Mouse (Mus musculus) liver, postnatal 0 days (tissue): ENCODE measurements around the gene Clk2. TPM values are rescaled to one million over a fixed set of nuclear protein-coding genes. Genes with fewer than 3 reads are reported as not detected.
A peak's percentile ranks its signal among the peaks of the same experiment; 100 is the strongest.

ENCODE experiments used
- ATAC-seq: fragments of 200-750 bp; cut with Nextera tagmentation; 2 replicates; pipeline ENCODE4 v1.8.0; 2017; ENCODE audit warnings: mild to moderate bottlenecking, moderate library complexity
- DNase-seq: peaks from one replicate; pipeline ENCODE4 v3.0.0-alpha.2; 2016
- H3K27ac ChIP-seq: fragments of 300-500 bp; sonication (generic); 2 replicates; pipeline ENCODE4 v1.5.1; 2014; ENCODE audit warnings: antibody characterized with exemption, moderate library complexity, mild to moderate bottlenecking, low read depth
- H3K27me3 ChIP-seq: fragments of 300-500 bp; sonication (generic); 2 replicates; pipeline ENCODE4 v1.6.1; 2014; ENCODE audit warnings: low read length, control low read depth, mixed read lengths; ENCODE audit not compliant: insufficient read depth
- H3K36me3 ChIP-seq: fragments of 300-500 bp; sonication (generic); replicated peaks from 2 replicates; pipeline ENCODE4 v1.6.1; 2014; ENCODE audit warnings: mild to moderate bottlenecking, control low read depth, low read length, moderate library complexity, mixed read lengths; ENCODE audit not compliant: insufficient read depth
- H3K4me1 ChIP-seq: fragments of 300-500 bp; sonication (generic); 2 replicates; pipeline ENCODE4 v1.6.1; 2014; ENCODE audit warnings: antibody characterized with exemption, mild to moderate bottlenecking, control low read depth; ENCODE audit not compliant: insufficient read depth
- H3K4me2 ChIP-seq: fragments of 300-500 bp; sonication (generic); 2 replicates; pipeline ENCODE4 v1.6.1; 2014; ENCODE audit warnings: low read depth, mild to moderate bottlenecking, low read length, moderate library complexity, mixed read lengths
- H3K4me3 ChIP-seq: fragments of 300-500 bp; sonication (generic); 2 replicates; pipeline ENCODE4 v1.5.1; 2014; ENCODE audit warnings: low read depth, low read length
- H3K9ac ChIP-seq: fragments of 300-500 bp; sonication (generic); replicated peaks from 2 replicates; pipeline ENCODE4 v1.6.1; 2014; ENCODE audit warnings: mild to moderate bottlenecking, moderate library complexity
- H3K9me3 ChIP-seq: fragments of 300-500 bp; sonication (generic); 2 replicates; pipeline ENCODE4 v1.6.1; 2016; ENCODE audit warnings: mild to moderate bottlenecking, control low read depth, low read length, mixed read lengths
- CTCF ChIP-seq: sonication (generic); IDR thresholded peaks from 2 replicates; pipeline ENCODE4 v1.5.1; 2016; ENCODE audit warnings: antibody characterized with exemption, low read depth
- EP300 ChIP-seq: IDR thresholded peaks from 2 replicates; pipeline ENCODE4 v1.6.1; 2016; ENCODE audit warnings: antibody characterized with exemption, low read depth, mild to moderate bottlenecking
- WGBS: fragments of 180-500 bp; shearing (Covaris S2); extraction: QIAGEN DNeasy Blood & Tissue Kit; methylation state at CpG from one replicate; pipeline ENCODE4 v1.1.7; 2014; ENCODE audit not compliant: insufficient replicate concordance; 5-methylcytosine and 5-hydroxymethylcytosine counted together
- polyA plus RNA-seq: library from polyadenylated mRNA; unstranded; fragments of >200 nt; fragmentation: Nextera tagmentation; extraction: Ambion mirVana; gene quantifications from 2 replicates; pipeline ENCODE4 v1.2.1, GENCODE M21; 2015

Clk2 gene
- polyA plus RNA-seq, 1 experiment from 2014 or later = 5.0 TPM

- TF ChIP-seq CTCF (no peak), EP300 (no peak)
- H3K9ac ChIP-seq = peak within 1 kb of the TSS; percentile 69
- H3K4me1 ChIP-seq = peaks cover 14% of the 10 kb centered on the region
- H3K27me3 ChIP-seq = no peaks in the 10 kb centered on the region
- H3K9me3 ChIP-seq = no peaks in the 10 kb centered on the region
- under 1% methylated on average over 43 of the region's 43 CpGs for WGBS
- peak within 1 kb of the TSS; percentile 96 for H3K4me2 ChIP-seq
- peak within 1 kb of the TSS; percentile 88 for H3K27ac ChIP-seq
- ATAC-seq (peak; percentile 94), DNase-seq (peak; percentile 94)
- H3K36me3 ChIP-seq = peaks cover 65% of the 10 kb centered on the region
- H3K4me3 ChIP-seq = peak within 1 kb of the TSS; percentile 69
Observed at GRCm38 (mm10) chr3:89177242-89178106, 12.9 kb downstream of the Clk2 start, which contains the start of gene Scamp3. Gene Scamp3, plus strand, starts transcription at chr3:89177473.

DNA sequence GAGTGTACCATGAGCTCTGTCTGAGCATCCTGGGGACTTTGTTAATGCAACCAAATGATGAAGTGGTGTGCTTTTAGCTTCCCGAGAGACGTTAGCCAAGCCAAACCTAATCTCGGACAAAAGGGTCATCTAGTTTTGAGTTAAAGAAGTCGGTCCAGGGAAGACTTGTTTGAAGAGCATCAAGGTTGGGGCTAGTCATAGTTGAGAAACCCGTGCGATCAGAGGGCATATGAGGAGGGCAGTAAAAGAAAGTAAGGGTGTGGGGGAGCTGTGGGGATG, 13.5 kb downstream of the Clk2 start:
- 4% methylated on average over 6 of the region's 6 CpGs for WGBS
- no peaks in the 10 kb centered on the region for H3K27me3 ChIP-seq
- DNase-seq = no peak
- H3K27ac ChIP-seq = peak overlapping the region; percentile 88
- H3K4me3 ChIP-seq = peak overlapping the region; percentile 69
- H3K9me3 ChIP-seq = no peaks in the 10 kb centered on the region
- H3K36me3 ChIP-seq = peaks cover 61% of the 10 kb centered on the region
- peak overlapping the region; percentile 96 for H3K4me2 ChIP-seq
- ATAC-seq = no peak
- peak overlapping the region; percentile 69 for H3K9ac ChIP-seq
- peaks cover 20% of the 10 kb centered on the region for H3K4me1 ChIP-seq
- TF ChIP-seq EP300 = no peak
- no peak for TF ChIP-seq CTCF

- H3K27me3 ChIP-seq = no peaks in the 10 kb centered on the region
- 81% methylated on average over 11 of the region's 11 CpGs for WGBS
- H3K4me3 ChIP-seq = no peak overlapping the region
- peaks cover 51% of the 10 kb centered on the region for H3K36me3 ChIP-seq
- DNase-seq = no peak
- peak overlapping the region; percentile 96; the same call in 1 of the 2 replicates for H3K4me2 ChIP-seq
- TF ChIP-seq EP300 (no peak), CTCF (no peak)
- no peaks in the 10 kb centered on the region for H3K9me3 ChIP-seq
- ATAC-seq = no peak
- no peak overlapping the region for H3K27ac ChIP-seq
- no peak overlapping the region for H3K9ac ChIP-seq
- H3K4me1 ChIP-seq = peaks cover 27% of the 10 kb centered on the region
Observed at GRCm38 (mm10) chr3:89179056-89179455, 14.5 kb downstream of the Clk2 start.

- Histone ChIP-seq H3K4me3 (no peak overlapping the region), H3K9ac (no peak overlapping the region), H3K36me3 (peaks cover 30% of the 10 kb centered on the region), H3K27me3 (no peaks in the 10 kb centered on the region), H3K4me1 (peaks cover 27% of the 10 kb centered on the region), H3K4me2 (0 out of 2 replicates have a peak overlapping the region, but pooled peaks have one; percentile 85), H3K9me3 (no peaks in the 10 kb centered on the region), H3K27ac (no peak overlapping the region)
- no peak for ATAC-seq
- DNase-seq = no peak
- whole genome bisulfite sequencing = 86% methylated on average over 27 of the region's 27 CpGs
- TF ChIP-seq CTCF (no peak), EP300 (no peak)
Observed at GRCm38 (mm10) chr3:89181749-89182500, 17.3 kb downstream of the Clk2 start.

DNA sequence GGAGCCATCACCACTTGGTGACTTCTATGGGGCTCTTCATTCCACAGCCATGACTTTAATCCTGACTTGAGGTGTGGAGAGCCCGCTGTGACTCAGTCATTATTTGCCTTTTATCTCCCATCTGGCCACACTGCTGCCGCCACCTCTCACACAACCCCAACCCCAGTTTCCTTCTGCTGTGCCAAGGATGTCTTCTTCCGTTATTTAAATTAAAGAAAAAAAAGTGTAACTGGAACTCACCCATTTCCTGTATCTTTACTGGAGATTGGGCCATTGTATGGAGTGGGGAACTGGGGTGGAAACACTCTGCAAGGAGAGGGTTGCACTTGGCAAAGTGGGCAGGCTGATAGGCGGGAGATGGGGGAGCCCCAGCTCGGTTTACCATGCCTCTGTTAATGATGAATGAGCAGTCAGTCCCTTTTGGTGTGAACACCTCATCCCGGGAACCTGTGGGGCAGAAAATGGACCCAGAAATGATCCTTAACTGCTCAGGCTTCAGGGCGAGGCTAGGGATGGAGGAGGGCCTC, 18.0 kb downstream of the Clk2 start:
- no peak for DNase-seq
- peak overlapping the region; percentile 85 for H3K4me2 ChIP-seq
- no peaks in the 10 kb centered on the region for H3K27me3 ChIP-seq
- H3K27ac ChIP-seq = no peak overlapping the region
- ATAC-seq = no peak
- WGBS = 31% methylated on average over 7 of the region's 7 CpGs
- H3K4me1 ChIP-seq = peaks cover 27% of the 10 kb centered on the region
- TF ChIP-seq EP300 = no peak
- no peak for TF ChIP-seq CTCF
- peak overlapping the region; percentile 53 for H3K4me3 ChIP-seq
- H3K9ac ChIP-seq = peak overlapping the region; percentile 61; the same call in 1 of the 2 replicates
- peaks cover 30% of the 10 kb centered on the region for H3K36me3 ChIP-seq
- no peaks in the 10 kb centered on the region for H3K9me3 ChIP-seq
